Mouse (Mus musculus) left cerebral cortex, postnatal 36 days (tissue): Measurements from ENCODE around the gene Rdh16f2. TPM values are rescaled to one million over a fixed set of nuclear protein-coding genes. Genes with fewer than 3 reads are reported as not detected.
A peak's percentile ranks its signal among the peaks of the same experiment; 100 is the strongest.
"Not testable (repeated sequence)": the region's sequence is repeated elsewhere in the genome, so short reads cannot be mapped to it uniquely, and the experiment has no call there.

Experiments used
- DNase-seq, 2 experiments: peaks; one replicate each; pipeline ENCODE4 v3.0.0; 2021 to 2022; ENCODE audit warnings: low spot score in 2 of 2, mixed read lengths in 1 of 2
- intact Hi-C: fragments of 180-260 bp; cut with DNase I; formaldehyde crosslinking; loops from one replicate; pipeline ENCODE4 v1.15.1; 2025
- total RNA-seq, 2 experiments: library from RNA; stranded (reverse); gene quantifications; 2 replicates each; pipeline ENCODE4 v1.2.3; 2021

Rdh16f2 gene
- total RNA-seq, 2 experiments from 2014 or later = not detected

GRCm38 (mm10) chr10:127886971-127887370 is 20.7 kb downstream of the Rdh16f2 start:
- DNase-seq = no peak
- intact Hi-C loops = no loop called here

- DNase-seq = no peak
- intact Hi-C loops = no loop called here
Observed at GRCm38 (mm10) chr10:127888605-127889004, 22.3 kb downstream of the Rdh16f2 start, which contains the start of gene Rdh7. TSS of gene Rdh7 (minus strand) at chr10:127888817.

GRCm38 (mm10) chr10:127891481-127891880 is 25.2 kb downstream of the Rdh16f2 start:
- no peak for DNase-seq
- intact Hi-C loops = no loop called here

GRCm38 (mm10) chr10:127893163-127894022 is 27.1 kb downstream of the Rdh16f2 start:
- DNase-seq, intact Hi-C loops: not testable (repeated sequence)

GRCm38 (mm10) chr10:127896705-127897104 is 30.4 kb downstream of the Rdh16f2 start:
- intact Hi-C loops = no loop called here
- DNase-seq = no peak

- DNase-seq = no peak
- intact Hi-C loops = no loop called here
Observed at GRCm38 (mm10) chr10:127897506-127897905, 31.2 kb downstream of the Rdh16f2 start.

- DNase-seq = no peak
- intact Hi-C loops = no loop called here
Observed at GRCm38 (mm10) chr10:127898218-127898617, 31.9 kb downstream of the Rdh16f2 start, which contains the start of gene Sdr9c7. TSS of gene Sdr9c7 (plus strand) at chr10:127898518.

- intact Hi-C loops = no loop called here
- DNase-seq = no peak
Observed at GRCm38 (mm10) chr10:127899783-127900182, 33.5 kb downstream of the Rdh16f2 start.

- intact Hi-C loops = no loop called here
- DNase-seq = no peak
Observed at GRCm38 (mm10) chr10:127901751-127902150, 35.5 kb downstream of the Rdh16f2 start.

GRCm38 (mm10) chr10:127903116-127903515 is 36.8 kb downstream of the Rdh16f2 start:
- DNase-seq = no peak
- intact Hi-C loops = no loop called here

- peak; percentile 10 to 13 for DNase-seq
- intact Hi-C loops = no loop called here
Observed at GRCm38 (mm10) chr10:127904718-127905446, 38.6 kb downstream of the Rdh16f2 start.

GRCm38 (mm10) chr10:127906138-127906537 is 39.9 kb downstream of the Rdh16f2 start:
- intact Hi-C loops = no loop called here
- no peak for DNase-seq

GRCm38 (mm10) chr10:127907386-127907951 is 41.2 kb downstream of the Rdh16f2 start:
- intact Hi-C loops = no loop called here
- DNase-seq = no peak

GRCm38 (mm10) chr10:127915578-127915977 is 49.3 kb downstream of the Rdh16f2 start:
- intact Hi-C loops = no loop called here

GRCm38 (mm10) chr10:127917183-127917582 is 50.9 kb downstream of the Rdh16f2 start:
- intact Hi-C loops = not testable (repeated sequence)

More at GRCm38 (mm10) chr10:127915578-127915977, 49.3 kb downstream of the Rdh16f2 start:
- DNase-seq = no peak

GRCm38 (mm10) chr10:127917651-127918050 is 51.4 kb downstream of the Rdh16f2 start:
- DNase-seq = no peak
- intact Hi-C loops = no loop called here

More at GRCm38 (mm10) chr10:127917183-127917582, 50.9 kb downstream of the Rdh16f2 start:
- DNase-seq = not testable (repeated sequence)

- intact Hi-C loops = no loop called here
- DNase-seq = no peak
Observed at GRCm38 (mm10) chr10:127922241-127922640, 56.0 kb downstream of the Rdh16f2 start.

- no peak for DNase-seq
- intact Hi-C loops = no loop called here
Observed at GRCm38 (mm10) chr10:127923024-127923423, 56.8 kb downstream of the Rdh16f2 start.

- DNase-seq = no peak
- intact Hi-C loops = no loop called here
Observed at GRCm38 (mm10) chr10:127924597-127925378, 58.5 kb downstream of the Rdh16f2 start.
